ENCODE assay signal across 8 mouse cellular contexts in the genomic region with DNA sequence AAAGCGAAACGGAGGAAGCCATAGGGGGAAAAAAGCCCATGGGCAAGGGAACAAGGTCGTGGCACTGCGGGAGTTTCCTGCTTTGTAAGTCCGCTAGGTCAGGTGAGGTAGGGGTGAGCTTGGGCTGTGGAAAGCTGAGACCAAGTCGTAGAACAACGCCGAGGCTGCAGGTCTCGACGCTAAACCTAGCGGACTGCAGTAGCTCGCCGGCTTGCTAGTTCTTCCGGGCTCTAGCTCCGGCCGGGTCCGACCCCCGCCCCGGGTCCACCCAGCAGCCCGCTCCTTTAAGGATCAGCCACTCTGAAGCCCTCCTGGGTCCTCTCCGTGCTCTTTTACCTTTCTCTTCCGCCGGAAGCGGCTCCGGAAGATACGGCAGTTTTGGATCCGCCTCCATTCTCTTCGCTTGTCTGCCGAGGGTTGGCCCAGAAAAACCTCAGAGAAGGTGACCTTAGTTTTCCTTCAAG. TPM values are rescaled to one million over a fixed set of nuclear protein-coding genes. Genes with fewer than 3 reads are reported as not detected.
A peak's percentile ranks its signal among the peaks of the same experiment; 100 is the strongest.
DNase-seq lines count a peak whose midpoint lies in the region; ATAC-seq and TF ChIP-seq lines count a peak whose summit lies in the region.

No protein-coding gene starts in this region.

- H3K36me3 ChIP-seq in hindbrain, embryonic 14.5 days (replicated peaks; ENCODE audit: control insufficient read depth, insufficient read depth): no peaks in the 10 kb centered on the region

- H3K4me2 ChIP-seq in hindbrain, embryonic 14.5 days (replicated peaks): peak overlapping the region; percentile 72

- peak overlapping the region; percentile 51 for H3K4me3 ChIP-seq in hindbrain, embryonic 14.5 days (replicated peaks; ENCODE audit: low read length)
- H3K4me3 ChIP-seq in left cerebral cortex, adult 2 months: peak overlapping the region; percentile 78

- H3K4me1 ChIP-seq in hindbrain, embryonic 14.5 days (replicated peaks; ENCODE audit: control insufficient read depth, insufficient read depth, low read length): peaks cover 14% of the 10 kb centered on the region

- intact Hi-C loops in left cerebral cortex, adult 2 months (cut with DNase I): loop anchor here (1.0 to 5.0 kb wide), 3 partner anchors 53 to 308 kb away; partner anchors contain the start of genes Plk3 and Zswim5

- peak overlapping the region; percentile 75 for H3K9ac ChIP-seq in hindbrain, embryonic 14.5 days

- H3K27me3 ChIP-seq in hindbrain, embryonic 14.5 days (ENCODE audit: control insufficient read depth, insufficient read depth, low read length): peaks cover 20% of the 10 kb centered on the region

- H3K27ac ChIP-seq in hindbrain, embryonic 14.5 days: peak overlapping the region; percentile 61
- peak overlapping the region; percentile 91 for H3K27ac ChIP-seq in left cerebral cortex, adult 2 months

- no peaks in the 10 kb centered on the region for H3K9me3 ChIP-seq in hindbrain, embryonic 14.5 days (ENCODE audit: control insufficient read depth, low read length)

- DNase-seq in T-cell, adult 2 months (ENCODE audit: low spot score): peak; percentile 75
- peak; percentile 80 to 84 for DNase-seq in cerebellum, postnatal 14 days
- peak; percentile 74 to 81 for DNase-seq in frontal cortex, postnatal 36 days (ENCODE audit: low spot score in 2 of 2)
- DNase-seq in hindbrain, embryonic 14.5 days (ENCODE audit: low spot score): peak; percentile 74
- peak; percentile 65 to 69 for DNase-seq in left cerebral cortex, adult 2 months (ENCODE audit: extremely low spot score in 1 of 2, low spot score in 2 of 2)
- peak; percentile 74 to 75 for DNase-seq in lung, postnatal 4 days
- peak; percentile 59 for DNase-seq in retina, postnatal 7 days (ENCODE audit: low read depth, low spot score)
- peak; percentile 52 for DNase-seq in urinary bladder, adult 2 months (ENCODE audit: low spot score)

- no peak for TF ChIP-seq CTCF in left cerebral cortex, adult 2 months (IDR thresholded peaks at IDR 0.05)

- 1% methylated on average over 29 of the region's 29 CpGs for WGBS in hindbrain, embryonic 14.5 days

- ATAC-seq in hindbrain, embryonic 14.5 days (ENCODE audit: low FRiP score): peak; percentile 56

RNA-seq across cellular contexts. Expression of gene Hpdl, which starts 3.1 kb away (rescaled TPM):
- 1.8 and 1.9 TPM in 2 replicates for polyA plus RNA-seq in hindbrain, embryonic 14.5 days (2014; fragmentation: Nextera tagmentation; extraction: Ambion mirVana)
- total RNA-seq in left cerebral cortex, adult 2 months (2021): 1 to 10 TPM; 1.4 to 1.6 TPM
- polyA plus RNA-seq in urinary bladder, adult 2 months (2012; rRNA removed): 0.24 and 0.26 TPM in 2 replicates

RNA-seq across cellular contexts. Expression of gene Mutyh, which starts 17.1 kb away (rescaled TPM):
- 5.5 and 6.4 TPM in 2 replicates for polyA plus RNA-seq in hindbrain, embryonic 14.5 days (2014; fragmentation: Nextera tagmentation; extraction: Ambion mirVana)
- total RNA-seq in left cerebral cortex, adult 2 months (2021): 1 to 10 TPM; 2.5 to 3.8 TPM
- polyA plus RNA-seq in urinary bladder, adult 2 months (2012; rRNA removed): 5.0 and 6.6 TPM in 2 replicates

RNA-seq across cellular contexts. Expression of gene Toe1, which starts 17.1 kb away (rescaled TPM):
- polyA plus RNA-seq in hindbrain, embryonic 14.5 days (2014; fragmentation: Nextera tagmentation; extraction: Ambion mirVana): 25.3 and 27.1 TPM in 2 replicates
- total RNA-seq in left cerebral cortex, adult 2 months (2021): 10 to 100 TPM; 13.0 to 13.4 TPM
- 25.8 and 31.2 TPM in 2 replicates for polyA plus RNA-seq in urinary bladder, adult 2 months (2012; rRNA removed)

RNA-seq across cellular contexts. Expression of gene Zswim5, which starts 52.6 kb away (rescaled TPM):
- 5.9 and 6.0 TPM in 2 replicates for polyA plus RNA-seq in hindbrain, embryonic 14.5 days (2014; fragmentation: Nextera tagmentation; extraction: Ambion mirVana)
- total RNA-seq in left cerebral cortex, adult 2 months (2021): 10 to 100 TPM in 1 of 2 experiments, 1 to 10 TPM in 1; 9.3 to 11.0 TPM
- 1.2 and 1.3 TPM in 2 replicates for polyA plus RNA-seq in urinary bladder, adult 2 months (2012; rRNA removed)

Comparison
In these comparisons a context has a peak if more than half of its experiments do, and no peak if none do; other contexts are left out.
1. Peak in every context shown above with its lines: DNase-seq, ATAC-seq, H3K4me3 ChIP-seq and H3K27ac ChIP-seq.